Mouse (Mus musculus): Measurements from ENCODE around the gene Tent5c. TPM values are rescaled to one million over a fixed set of nuclear protein-coding genes. Genes with fewer than 3 reads are reported as not detected.

Gene Tent5c
- total and polyA plus RNA-seq, 3 experiments: 2.0 to 3.6 TPM; not detected in 1

GRCm38 (mm10) chr3:100430731-100431130 is 58.4 kb downstream of the Tent5c start:
- no peak for DNase-seq (ENCODE audit: low read depth, low spot score)
- H3K27ac ChIP-seq (ENCODE audit: control insufficient read depth, low read depth, low read length): no peak overlapping the region
- no peaks in the 10 kb centered on the region for H3K9me3 ChIP-seq (replicated peaks; ENCODE audit: insufficient read depth, low read length)
- no peaks in the 10 kb centered on the region for H3K27me3 ChIP-seq (ENCODE audit: control insufficient read depth in 1 of 2, insufficient read depth in 2 of 2, low read length in 2 of 2)
- no peaks in the 10 kb centered on the region for H3K79me2 ChIP-seq (ENCODE audit: control insufficient read depth, insufficient read depth, low read length, poor library complexity)
- H3K36me3 ChIP-seq (ENCODE audit: control insufficient read depth in 1 of 2, insufficient read depth in 2 of 2, low read length in 2 of 2): peaks cover 0 to 3% of the 10 kb centered on the region in 2 experiments; a peak in 2 of 4 replicates
- no peak overlapping the region for H3K4me3 ChIP-seq (ENCODE audit: control insufficient read depth in 1 of 2, insufficient read depth in 1 of 2, low read depth in 2 of 2, low read length in 2 of 2)
- peaks cover 2 to 12% of the 10 kb centered on the region in 2 experiments; a peak in 3 of 4 replicates for H3K4me1 ChIP-seq (ENCODE audit: control insufficient read depth in 1 of 2, insufficient read depth in 2 of 2, low read length in 2 of 2)
- H3K9ac ChIP-seq (ENCODE audit: control insufficient read depth, low read depth, low read length, poor library complexity, severe bottlenecking): no peak overlapping the region
- TF ChIP-seq CHD2 (IDR thresholded peaks at IDR 0.05; ENCODE audit: low read length) (no peak), TAL1 (IDR thresholded peaks at IDR 0.05; ENCODE audit: low read length) (no peak), ZC3H11A (IDR thresholded peaks at IDR 0.05; ENCODE audit: low read depth, low read length) (no peak)

DNA sequence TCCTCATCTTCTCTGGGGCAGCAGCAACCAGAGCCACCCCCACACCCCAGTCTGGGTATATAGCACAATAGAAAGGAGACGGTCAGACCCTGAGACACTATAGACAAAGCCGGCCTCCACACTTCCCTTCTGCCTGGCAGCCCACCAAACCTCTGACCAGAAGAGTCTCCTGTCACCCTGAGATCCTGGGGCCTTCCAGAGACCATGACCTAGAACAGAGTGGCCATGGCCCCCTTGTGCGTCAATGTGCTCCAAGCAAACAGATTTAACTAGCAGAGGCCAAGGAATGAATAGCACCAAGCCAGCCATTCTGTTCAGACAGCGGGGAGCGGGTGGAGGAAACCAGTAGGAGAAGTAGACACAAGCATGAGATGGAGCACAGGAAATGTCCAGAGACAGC is 59.0 kb downstream of the Tent5c start:
- no peak for DNase-seq (ENCODE audit: low read depth, low spot score)
- H3K4me1 ChIP-seq (ENCODE audit: control insufficient read depth in 1 of 2, insufficient read depth in 2 of 2, low read length in 2 of 2): peaks cover 0 to 12% of the 10 kb centered on the region in 2 experiments; a peak in 2 of 4 replicates
- H3K9ac ChIP-seq (ENCODE audit: control insufficient read depth, low read depth, low read length, poor library complexity, severe bottlenecking): no peak overlapping the region
- H3K27me3 ChIP-seq (ENCODE audit: control insufficient read depth in 1 of 2, insufficient read depth in 2 of 2, low read length in 2 of 2): no peaks in the 10 kb centered on the region
- no peaks in the 10 kb centered on the region for H3K79me2 ChIP-seq (ENCODE audit: control insufficient read depth, insufficient read depth, low read length, poor library complexity)
- H3K9me3 ChIP-seq (replicated peaks; ENCODE audit: insufficient read depth, low read length): no peaks in the 10 kb centered on the region
- H3K4me3 ChIP-seq (ENCODE audit: control insufficient read depth in 1 of 2, insufficient read depth in 1 of 2, low read depth in 2 of 2, low read length in 2 of 2): no peak overlapping the region
- no peak overlapping the region for H3K27ac ChIP-seq (ENCODE audit: control insufficient read depth, low read depth, low read length)
- TF ChIP-seq HCFC1 (IDR thresholded peaks at IDR 0.05; ENCODE audit: low read depth, low read length): no peak
- TF ChIP-seq MAX (IDR thresholded peaks at IDR 0.05; ENCODE audit: low read length): no peak
- no peak for TF ChIP-seq KAT2A (conservative IDR thresholded peaks at IDR 0.05; ENCODE audit: low read depth, low read length)
- TF ChIP-seq USF1 (IDR thresholded peaks at IDR 0.05; ENCODE audit: low read depth, low read length): no peak
- TF ChIP-seq NRF1 (IDR thresholded peaks at IDR 0.05; ENCODE audit: insufficient read depth, low read depth, low read length, poor library complexity, severe bottlenecking): no peak
- TF ChIP-seq MYC (IDR thresholded peaks at IDR 0.05; ENCODE audit: low read depth, low read length): no peak
- TF ChIP-seq BHLHE40 (IDR thresholded peaks at IDR 0.05; ENCODE audit: borderline replicate concordance, low read depth, low read length): no peak
- no peak for TF ChIP-seq POLR2A (IDR thresholded peaks at IDR 0.05; ENCODE audit: control insufficient read depth in 1 of 2, insufficient read depth in 1 of 2, low read depth in 1 of 2, low read length in 2 of 2, poor library complexity in 1 of 2)
- no peak for TF ChIP-seq E2F4 (IDR thresholded peaks at IDR 0.05; ENCODE audit: borderline replicate concordance, low read depth, low read length)
- no peak for TF ChIP-seq USF2 (IDR thresholded peaks at IDR 0.05; ENCODE audit: borderline replicate concordance in 1 of 2, insufficient read depth in 1 of 2, low read depth in 1 of 2, low read length in 2 of 2)
- TF ChIP-seq ZKSCAN1 (IDR thresholded peaks at IDR 0.05; ENCODE audit: low read depth, low read length): no peak
- TF ChIP-seq CTCF (IDR thresholded peaks at IDR 0.05 in 2 of 3, conservative IDR thresholded peaks at IDR 0.05 in 1 of 3; ENCODE audit: control insufficient read depth in 1 of 3, insufficient read depth in 1 of 3, low read depth in 2 of 3, low read length in 3 of 3, poor library complexity in 1 of 3, severe bottlenecking in 1 of 3): no peak
- H3K36me3 ChIP-seq (ENCODE audit: control insufficient read depth in 1 of 2, insufficient read depth in 2 of 2, low read length in 2 of 2): no peaks in the 10 kb centered on the region

- Histone ChIP-seq H3K27ac (ENCODE audit: control insufficient read depth, low read depth, low read length) (no peak overlapping the region), H3K27me3 (ENCODE audit: control insufficient read depth in 1 of 2, insufficient read depth in 2 of 2, low read length in 2 of 2) (no peaks in the 10 kb centered on the region), H3K79me2 (ENCODE audit: control insufficient read depth, insufficient read depth, low read length, poor library complexity) (no peaks in the 10 kb centered on the region), H3K9me3 (replicated peaks; ENCODE audit: insufficient read depth, low read length) (no peaks in the 10 kb centered on the region), H3K9ac (ENCODE audit: control insufficient read depth, low read depth, low read length, poor library complexity, severe bottlenecking) (no peak overlapping the region), H3K4me3 (ENCODE audit: control insufficient read depth in 1 of 2, insufficient read depth in 1 of 2, low read depth in 2 of 2, low read length in 2 of 2) (no peak overlapping the region), H3K4me1 (ENCODE audit: control insufficient read depth in 1 of 2, insufficient read depth in 2 of 2, low read length in 2 of 2) (peaks cover 0 to 12% of the 10 kb centered on the region in 2 experiments; a peak in 2 of 4 replicates), H3K36me3 (ENCODE audit: control insufficient read depth in 1 of 2, insufficient read depth in 2 of 2, low read length in 2 of 2) (no peaks in the 10 kb centered on the region)
- DNase-seq (ENCODE audit: low read depth, low spot score): peak; percentile 47
- peak; percentile 48 to 78; a peak in 3 of 4 replicates for TF ChIP-seq EP300 (IDR thresholded peaks at IDR 0.05; ENCODE audit: low read depth in 1 of 2, low read length in 2 of 2)
- no peak for TF ChIP-seq TBP (IDR thresholded peaks at IDR 0.05; ENCODE audit: low read depth, low read length)
- no peak for TF ChIP-seq CTCF (IDR thresholded peaks at IDR 0.05 in 2 of 3, conservative IDR thresholded peaks at IDR 0.05 in 1 of 3; ENCODE audit: control insufficient read depth in 1 of 3, insufficient read depth in 1 of 3, low read depth in 2 of 3, low read length in 3 of 3, poor library complexity in 1 of 3, severe bottlenecking in 1 of 3)
- no peak for TF ChIP-seq NELFE (IDR thresholded peaks at IDR 0.05; ENCODE audit: low read depth, low read length)
- TF ChIP-seq SMC3 (IDR thresholded peaks at IDR 0.05; ENCODE audit: low read depth, low read length): no peak
- peak; percentile 46; the same call in 1 of the 2 replicates for TF ChIP-seq USF1 (IDR thresholded peaks at IDR 0.05; ENCODE audit: low read depth, low read length)
- peak; percentile 40; the same call in 1 of the 2 replicates for TF ChIP-seq RCOR1 (IDR thresholded peaks at IDR 0.05; ENCODE audit: low read depth, low read length)
- no peak for TF ChIP-seq JUND (IDR thresholded peaks at IDR 0.05; ENCODE audit: low read depth, low read length)
- TF ChIP-seq MAZ (IDR thresholded peaks at IDR 0.05; ENCODE audit: low read depth, low read length): no peak
- TF ChIP-seq MEF2A (IDR thresholded peaks at IDR 0.05; ENCODE audit: extremely low read depth, insufficient replicate concordance, low read depth, low read length, poor library complexity, severe bottlenecking): no peak
- no peak for TF ChIP-seq POLR2AphosphoS5 (IDR thresholded peaks at IDR 0.05; ENCODE audit: borderline replicate concordance, low read depth, low read length)
- no peak for TF ChIP-seq MXI1 (IDR thresholded peaks at IDR 0.05; ENCODE audit: low read depth, low read length)
- no peak for TF ChIP-seq MAFK (IDR thresholded peaks at IDR 0.05; ENCODE audit: borderline replicate concordance, low read depth, low read length)
Measured at GRCm38 (mm10) chr3:100429667-100430066, 59.5 kb downstream of the Tent5c start.

All from MEL (cell line).